Mouse (Mus musculus): ENCODE measurements around the gene Rhobtb3. TPM values are rescaled to one million over a fixed set of nuclear protein-coding genes. Genes with fewer than 3 reads are reported as not detected.

Rhobtb3 gene
- polyA plus RNA-seq, 1 experiment from 2014 or later = 18.3 TPM

DNA sequence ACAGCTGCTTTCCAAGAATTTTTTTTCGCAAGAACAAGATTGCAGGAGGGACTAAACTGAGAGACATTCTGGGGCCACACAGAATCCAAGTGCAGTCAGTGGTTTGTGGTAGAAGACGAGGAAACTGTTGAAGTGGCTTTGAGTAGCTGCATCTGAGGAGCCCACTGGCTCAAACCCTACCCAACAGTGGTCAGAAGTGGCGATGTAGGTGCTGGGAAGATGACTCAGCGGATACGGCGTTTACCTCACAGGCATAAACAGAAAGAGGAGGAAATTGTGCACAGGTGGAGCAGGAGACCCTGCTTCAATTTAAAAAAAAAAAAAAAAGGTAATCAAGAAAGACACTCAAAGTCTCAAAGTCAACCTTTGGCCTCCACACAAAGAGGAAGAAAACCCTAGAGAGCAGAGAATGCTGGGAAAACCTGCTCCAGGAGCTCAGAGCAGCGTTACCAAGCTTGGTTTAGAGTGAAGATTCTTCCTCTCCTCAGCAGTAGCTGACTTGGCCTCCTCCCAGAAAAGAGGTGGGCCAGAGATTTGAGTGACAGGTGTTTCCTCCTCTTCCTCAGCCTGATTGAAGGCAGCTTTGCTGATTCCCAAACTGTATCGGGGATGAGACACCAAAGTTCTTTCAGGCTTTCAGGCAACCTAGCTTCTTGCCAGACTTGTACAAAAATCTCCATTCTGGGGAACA lies 99.6 kb downstream of the Rhobtb3 start:
- Histone ChIP-seq H3K27ac (replicated peaks) (no peak overlapping the region), H3K4me2 (no peak overlapping the region), H3K27me3 (replicated peaks) (no peaks in the 10 kb centered on the region), H3K9ac (replicated peaks) (no peak overlapping the region), H3K4me3 (replicated peaks) (no peak overlapping the region), H3K9me3 (replicated peaks) (no peaks in the 10 kb centered on the region), H3K36me3 (0 out of 2 replicates have a peak, but pooled peaks cover 3% of the 10 kb centered on the region), H3K4me1 (peaks cover 36% of the 10 kb centered on the region)
- ATAC-seq (ENCODE audit: low FRiP score) = no peak
- 91% methylated on average over 8 of the region's 8 CpGs for WGBS

DNA sequence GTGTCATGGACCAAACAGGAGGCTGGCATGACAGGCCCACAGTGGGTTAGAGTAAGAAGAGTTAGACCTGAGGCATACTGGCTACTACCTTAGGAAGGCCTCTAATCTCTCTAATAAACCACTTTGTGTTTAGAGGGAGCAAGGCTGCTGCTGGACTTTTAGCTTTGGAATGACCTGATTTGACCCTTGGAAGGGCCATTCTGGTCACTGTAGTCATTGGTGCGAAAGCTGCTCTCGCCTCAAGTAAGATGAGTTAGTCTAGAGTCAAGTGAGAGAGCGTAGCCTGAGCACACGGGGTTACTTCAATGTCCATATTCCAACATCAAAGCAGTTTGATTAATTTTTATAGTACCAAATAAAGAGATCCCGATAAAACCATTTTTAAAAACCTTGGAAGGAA lies 100.4 kb downstream of the Rhobtb3 start:
- WGBS = 96% methylated on average over 5 of the region's 5 CpGs
- Histone ChIP-seq H3K4me1 (peaks cover 39% of the 10 kb centered on the region), H3K27ac (replicated peaks) (no peak overlapping the region), H3K4me3 (replicated peaks) (no peak overlapping the region), H3K9ac (replicated peaks) (no peak overlapping the region), H3K9me3 (replicated peaks) (no peaks in the 10 kb centered on the region), H3K4me2 (no peak overlapping the region), H3K27me3 (replicated peaks) (no peaks in the 10 kb centered on the region), H3K36me3 (0 out of 2 replicates have a peak, but pooled peaks cover 3% of the 10 kb centered on the region)
- ATAC-seq (ENCODE audit: low FRiP score) = no peak

DNA sequence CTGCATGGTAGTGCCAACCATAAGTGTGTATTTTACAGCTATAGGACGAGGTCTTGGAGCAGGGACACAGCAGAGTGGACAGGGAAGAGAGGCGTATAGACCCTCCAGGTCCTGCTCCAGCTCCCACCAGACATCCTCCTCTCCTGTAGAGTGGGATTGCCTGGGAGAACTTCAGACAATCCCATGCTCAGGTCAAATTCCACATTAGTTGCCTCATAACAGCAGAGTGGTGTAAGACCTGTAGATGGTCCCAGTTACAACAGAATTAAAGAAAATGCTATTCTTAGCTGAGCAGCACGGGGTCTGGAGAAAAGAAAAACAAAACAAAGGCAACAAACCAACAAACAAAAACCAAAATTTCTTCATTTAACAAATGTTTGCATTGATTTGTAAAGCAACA lies 101.8 kb downstream of the Rhobtb3 start:
- peak overlapping the region; percentile 74 for H3K4me2 ChIP-seq
- no peaks in the 10 kb centered on the region for H3K27me3 ChIP-seq (replicated peaks)
- no peaks in the 10 kb centered on the region for H3K9me3 ChIP-seq (replicated peaks)
- no peak overlapping the region for H3K9ac ChIP-seq (replicated peaks)
- ATAC-seq (ENCODE audit: low FRiP score) = no peak
- H3K4me3 ChIP-seq (replicated peaks) = no peak overlapping the region
- 88% methylated on average over 3 of the region's 3 CpGs for WGBS
- H3K36me3 ChIP-seq = no peaks in the 10 kb centered on the region
- peaks cover 39% of the 10 kb centered on the region for H3K4me1 ChIP-seq
- H3K27ac ChIP-seq (replicated peaks) = no peak overlapping the region

DNA sequence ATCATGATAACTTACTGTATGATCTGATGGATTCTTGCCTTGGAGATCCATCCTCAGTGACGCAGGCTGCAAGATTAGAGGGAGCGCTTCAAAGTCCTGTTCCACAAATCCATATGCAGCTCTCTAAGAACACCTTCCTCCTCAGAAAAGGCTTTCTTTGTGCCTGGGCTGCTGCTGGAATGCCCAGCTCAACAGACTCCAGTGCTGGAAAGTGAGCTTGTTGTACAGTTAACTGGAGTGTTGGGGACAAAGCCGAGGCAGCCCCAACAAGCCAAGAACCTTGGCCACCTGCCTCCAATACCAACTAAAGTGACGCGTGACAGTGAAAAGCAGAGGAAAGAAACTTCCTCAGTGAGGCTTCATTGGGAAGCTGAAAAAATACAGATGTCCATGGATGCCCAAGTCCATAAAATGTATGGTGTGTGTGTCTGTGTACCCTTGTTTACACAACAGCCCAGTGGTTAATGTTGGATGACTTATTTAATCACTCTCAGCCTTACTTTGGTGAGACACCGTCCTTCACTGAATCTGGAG lies 102.9 kb downstream of the Rhobtb3 start:
- WGBS = 62% methylated on average over 6 of the region's 6 CpGs
- peak overlapping the region; percentile 74 for H3K4me2 ChIP-seq
- no peaks in the 10 kb centered on the region for H3K9me3 ChIP-seq (replicated peaks)
- peaks cover 39% of the 10 kb centered on the region for H3K4me1 ChIP-seq
- H3K4me3 ChIP-seq (replicated peaks) = peak overlapping the region; percentile 57
- peak overlapping the region; percentile 79 for H3K27ac ChIP-seq (replicated peaks)
- H3K27me3 ChIP-seq (replicated peaks) = no peaks in the 10 kb centered on the region
- peak; percentile 30; the same call in 1 of the 2 replicates for ATAC-seq (ENCODE audit: low FRiP score)
- H3K36me3 ChIP-seq = no peaks in the 10 kb centered on the region
- peak overlapping the region; percentile 43 for H3K9ac ChIP-seq (replicated peaks)

DNA sequence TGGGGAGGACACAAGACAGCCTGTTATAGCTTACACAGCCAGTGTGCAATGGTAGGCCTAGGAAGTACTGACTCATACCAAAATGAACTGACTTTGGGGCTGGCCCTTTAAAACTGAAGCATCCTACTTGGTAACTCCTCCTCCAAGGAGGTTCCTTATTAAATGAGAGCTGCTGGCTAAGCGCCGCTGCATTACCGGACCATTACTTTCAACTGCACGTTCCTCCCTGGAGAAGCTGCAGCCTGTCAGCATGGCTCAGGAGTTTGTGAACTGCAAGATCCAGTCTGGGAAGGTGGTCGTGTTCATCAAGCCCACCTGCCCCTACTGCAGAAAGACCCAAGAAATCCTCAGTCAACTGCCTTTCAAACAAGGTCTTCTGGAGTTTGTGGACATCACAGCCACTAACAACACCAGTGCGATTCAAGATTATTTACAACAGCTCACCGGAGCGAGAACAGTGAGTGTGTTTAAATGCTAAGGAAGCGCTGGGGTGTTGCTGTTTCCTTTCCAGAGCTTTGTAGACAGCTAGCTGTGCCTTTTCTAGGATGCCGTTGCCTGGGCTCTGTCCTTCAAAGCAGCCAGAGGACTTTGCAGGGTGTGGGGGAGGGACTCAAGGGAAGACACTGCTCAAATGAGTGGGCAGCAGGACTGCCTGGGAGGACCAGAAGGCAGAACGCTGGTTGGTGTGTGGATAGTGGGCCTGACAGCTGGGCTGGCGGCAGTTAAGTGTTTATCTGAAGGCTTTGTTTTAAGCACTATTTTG lies 103.8 kb downstream of the Rhobtb3 start, which contains the start of gene Glrx:
TSS of gene Glrx (plus strand) at position 150 of the 763 bp plus-strand sequence.
- Histone ChIP-seq H3K9me3 (replicated peaks) (no peaks in the 10 kb centered on the region), H3K9ac (replicated peaks) (peak within 1 kb of the TSS; percentile 43), H3K4me1 (peaks cover 39% of the 10 kb centered on the region), H3K4me2 (peak within 1 kb of the TSS; percentile 74), H3K4me3 (replicated peaks) (peak within 1 kb of the TSS; percentile 57), H3K27ac (replicated peaks) (peak within 1 kb of the TSS; percentile 79), H3K36me3 (no peaks in the 10 kb centered on the region), H3K27me3 (replicated peaks) (no peaks in the 10 kb centered on the region)
- ATAC-seq (ENCODE audit: low FRiP score) = peak; percentile 95
- under 1% methylated on average over 12 of the region's 12 CpGs for WGBS

DNA sequence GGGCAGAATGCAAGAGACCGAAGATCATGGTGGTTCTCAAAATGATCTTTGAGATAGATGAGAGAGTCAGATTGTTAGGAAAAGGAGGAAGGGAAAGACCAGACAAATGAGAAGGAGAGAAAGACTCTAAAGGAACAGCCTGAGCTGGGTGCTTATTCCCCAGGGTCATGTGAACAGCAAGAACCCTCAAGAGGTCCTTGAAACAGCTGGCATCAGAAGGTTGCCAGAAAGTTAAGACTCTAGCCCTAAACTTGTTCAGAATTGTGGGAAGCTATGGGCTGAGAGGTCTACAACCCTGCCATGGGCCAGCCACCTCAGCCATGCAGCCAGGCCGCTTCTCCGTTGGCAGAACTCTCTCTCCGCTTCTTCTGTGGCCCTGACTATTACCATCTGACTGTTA lies 105.2 kb downstream of the Rhobtb3 start:
- H3K27ac ChIP-seq (replicated peaks) = no peak overlapping the region
- H3K9ac ChIP-seq (replicated peaks) = no peak overlapping the region
- H3K4me2 ChIP-seq = no peak overlapping the region
- no peak for ATAC-seq (ENCODE audit: low FRiP score)
- peaks cover 39% of the 10 kb centered on the region for H3K4me1 ChIP-seq
- H3K9me3 ChIP-seq (replicated peaks) = no peaks in the 10 kb centered on the region
- WGBS = 92% methylated on average over 4 of the region's 4 CpGs
- no peaks in the 10 kb centered on the region for H3K36me3 ChIP-seq
- H3K4me3 ChIP-seq (replicated peaks) = no peak overlapping the region
- no peaks in the 10 kb centered on the region for H3K27me3 ChIP-seq (replicated peaks)

DNA sequence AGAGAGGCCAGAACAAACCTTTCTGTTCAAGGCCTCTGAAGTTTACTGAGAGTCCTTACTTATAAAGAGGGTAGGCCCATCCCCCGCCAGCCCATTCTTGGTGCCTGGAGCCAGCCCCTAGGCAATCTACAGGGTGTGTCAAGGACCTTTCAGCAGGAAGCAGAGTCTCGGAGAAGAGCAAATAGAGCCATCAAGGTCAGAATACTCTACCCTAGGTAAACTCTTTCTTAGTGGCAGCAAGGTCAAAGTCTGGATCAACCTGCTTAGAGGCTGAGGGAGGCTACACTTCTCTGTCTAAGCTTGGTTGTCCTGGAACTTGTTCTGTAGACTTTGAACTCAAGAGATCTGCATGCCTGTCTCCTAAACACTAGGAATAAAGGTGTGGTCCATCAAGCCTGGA lies 108.3 kb downstream of the Rhobtb3 start:
- H3K9ac ChIP-seq (replicated peaks) = no peak overlapping the region

DNA sequence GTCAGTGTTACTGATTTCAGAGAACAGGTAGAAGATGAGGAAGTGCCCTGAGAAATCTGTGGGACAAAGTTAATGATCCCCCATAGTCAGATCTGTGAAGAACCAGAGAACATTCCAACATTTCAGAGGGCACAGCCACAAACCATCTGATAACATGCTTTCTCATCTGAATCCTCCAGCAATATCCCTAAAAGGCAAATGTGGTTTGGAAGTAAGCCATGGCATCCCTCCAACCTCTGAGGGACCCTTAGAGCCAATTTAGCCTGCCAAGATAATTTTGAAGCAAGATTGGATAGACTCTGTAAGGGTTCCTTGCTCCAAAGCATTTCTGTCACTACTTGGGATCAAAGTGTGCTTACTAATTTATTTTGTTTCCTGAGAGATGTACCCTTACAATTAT lies 110.2 kb downstream of the Rhobtb3 start:
- no peaks in the 10 kb centered on the region for H3K9me3 ChIP-seq (replicated peaks)
- H3K36me3 ChIP-seq = no peaks in the 10 kb centered on the region
- no peak overlapping the region for H3K9ac ChIP-seq (replicated peaks)
- no peak overlapping the region for H3K4me3 ChIP-seq (replicated peaks)
- ATAC-seq (ENCODE audit: low FRiP score) = no peak
- H3K27me3 ChIP-seq (replicated peaks) = no peaks in the 10 kb centered on the region
- no peak overlapping the region for H3K27ac ChIP-seq (replicated peaks)
- H3K4me1 ChIP-seq = no peaks in the 10 kb centered on the region
- H3K4me2 ChIP-seq = no peak overlapping the region

More for the DNA sequence above, 108.3 kb downstream of the Rhobtb3 start:
- Histone ChIP-seq H3K4me3 (replicated peaks) (no peak overlapping the region), H3K27ac (replicated peaks) (no peak overlapping the region), H3K4me1 (peaks cover 11% of the 10 kb centered on the region), H3K9me3 (replicated peaks) (no peaks in the 10 kb centered on the region), H3K36me3 (no peaks in the 10 kb centered on the region), H3K27me3 (replicated peaks) (no peaks in the 10 kb centered on the region), H3K4me2 (no peak overlapping the region)
- 75% methylated on average over 2 of the region's 2 CpGs for WGBS
- no peak for ATAC-seq (ENCODE audit: low FRiP score)

DNA sequence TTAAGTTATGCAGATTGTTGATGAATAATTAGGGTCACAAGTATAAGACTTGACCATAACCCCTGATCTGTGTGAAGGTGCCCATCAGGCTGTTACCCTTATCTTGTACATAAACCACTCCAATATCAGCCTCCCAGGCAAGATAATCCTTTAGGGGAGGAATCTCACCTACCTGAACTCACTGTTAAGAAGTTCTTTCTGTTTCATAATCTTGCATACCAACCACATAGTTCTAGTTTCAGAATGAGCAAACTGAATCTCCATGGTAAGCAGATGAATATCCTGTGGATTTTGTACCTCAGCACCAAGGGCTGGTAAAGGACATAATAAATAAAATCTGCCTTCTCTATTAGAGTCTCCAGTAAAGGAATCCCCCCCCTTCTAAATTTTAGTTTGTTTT lies 111.0 kb downstream of the Rhobtb3 start:
- H3K27me3 ChIP-seq (replicated peaks) = no peaks in the 10 kb centered on the region

DNA sequence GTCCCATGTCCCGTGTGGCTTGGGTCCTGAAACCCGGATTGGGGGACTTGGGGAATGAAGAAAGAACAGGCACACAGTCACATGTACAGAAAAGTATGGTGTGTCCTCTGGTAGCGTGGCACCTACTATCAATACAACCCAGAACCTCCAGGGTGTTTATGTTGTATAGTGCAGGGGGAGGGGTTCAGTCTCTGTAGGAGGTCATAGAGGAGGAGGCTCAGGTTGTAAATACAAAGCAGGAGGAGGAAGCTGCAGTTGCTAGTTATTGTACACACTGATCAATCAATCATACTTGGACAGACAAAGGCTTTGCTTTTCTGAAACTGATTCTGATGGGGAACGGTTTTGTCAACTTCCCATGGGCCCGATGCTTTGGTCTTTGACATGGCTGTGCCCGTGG lies 112.0 kb downstream of the Rhobtb3 start:
- 82% methylated on average over 6 of the region's 6 CpGs for WGBS

More for the DNA sequence above, 111.0 kb downstream of the Rhobtb3 start:
- Histone ChIP-seq H3K4me3 (replicated peaks) (no peak overlapping the region), H3K9ac (replicated peaks) (no peak overlapping the region), H3K27ac (replicated peaks) (no peak overlapping the region), H3K36me3 (no peaks in the 10 kb centered on the region), H3K9me3 (replicated peaks) (no peaks in the 10 kb centered on the region), H3K4me1 (no peaks in the 10 kb centered on the region), H3K4me2 (no peak overlapping the region)
- ATAC-seq (ENCODE audit: low FRiP score) = no peak

DNA sequence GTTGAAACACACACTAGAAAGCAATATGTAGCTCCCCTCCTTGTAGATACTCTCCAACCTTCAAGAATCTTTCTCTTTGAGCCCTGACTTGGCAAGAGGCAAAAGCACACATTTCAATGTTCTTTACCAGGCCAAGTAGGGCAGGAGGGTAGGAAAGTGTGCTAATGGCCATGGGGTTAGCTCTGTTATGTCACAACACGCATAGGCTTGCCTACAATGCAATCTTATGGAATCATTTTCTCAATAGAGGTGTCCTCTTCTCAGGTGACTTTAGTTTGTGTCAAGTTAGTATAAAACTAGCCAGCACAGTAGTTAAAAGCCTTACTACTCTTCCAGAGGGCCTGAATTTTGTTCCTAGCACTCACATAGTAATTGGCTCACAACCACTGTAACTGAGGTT lies 113.0 kb downstream of the Rhobtb3 start:
- ATAC-seq (ENCODE audit: low FRiP score) = no peak
- Histone ChIP-seq H3K4me3 (replicated peaks) (no peak overlapping the region), H3K27ac (replicated peaks) (no peak overlapping the region), H3K4me2 (no peak overlapping the region), H3K36me3 (no peaks in the 10 kb centered on the region), H3K4me1 (no peaks in the 10 kb centered on the region), H3K9me3 (replicated peaks) (no peaks in the 10 kb centered on the region), H3K9ac (replicated peaks) (no peak overlapping the region), H3K27me3 (replicated peaks) (no peaks in the 10 kb centered on the region)
- 98% methylated on average over 1 of the region's 1 CpGs for WGBS

More for the DNA sequence above, 112.0 kb downstream of the Rhobtb3 start:
- H3K4me2 ChIP-seq = no peak overlapping the region
- H3K9me3 ChIP-seq (replicated peaks) = no peaks in the 10 kb centered on the region
- no peak for ATAC-seq (ENCODE audit: low FRiP score)
- H3K4me3 ChIP-seq (replicated peaks) = no peak overlapping the region
- no peaks in the 10 kb centered on the region for H3K36me3 ChIP-seq
- no peaks in the 10 kb centered on the region for H3K4me1 ChIP-seq
- no peaks in the 10 kb centered on the region for H3K27me3 ChIP-seq (replicated peaks)
- no peak overlapping the region for H3K27ac ChIP-seq (replicated peaks)
- H3K9ac ChIP-seq (replicated peaks) = no peak overlapping the region

DNA sequence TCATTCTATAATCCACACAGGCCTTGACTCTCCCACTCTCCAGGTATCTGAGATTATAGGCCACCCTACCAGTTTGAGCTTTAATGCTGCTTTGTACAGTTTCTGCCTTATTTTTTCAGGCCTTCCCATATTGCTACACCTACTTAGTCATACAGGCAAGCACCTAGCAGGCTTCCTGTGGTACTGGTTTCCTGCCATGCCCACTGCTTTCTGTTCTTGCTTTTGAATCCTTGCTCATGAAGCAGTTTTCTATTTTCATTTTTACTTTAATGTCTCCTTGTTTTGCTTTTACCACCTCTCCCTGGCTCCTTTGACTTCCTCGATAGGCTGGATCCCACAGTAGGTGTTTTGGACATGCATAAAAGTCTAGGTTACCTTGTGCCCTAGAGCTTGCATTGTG lies 118.3 kb downstream of the Rhobtb3 start:
- Histone ChIP-seq H3K4me3 (replicated peaks) (no peak overlapping the region), H3K4me2 (no peak overlapping the region), H3K4me1 (no peaks in the 10 kb centered on the region), H3K36me3 (no peaks in the 10 kb centered on the region), H3K27ac (replicated peaks) (no peak overlapping the region), H3K27me3 (replicated peaks) (no peaks in the 10 kb centered on the region), H3K9ac (replicated peaks) (no peak overlapping the region), H3K9me3 (replicated peaks) (no peaks in the 10 kb centered on the region)
- 100% methylated on average over 1 of the region's 1 CpGs for WGBS
- no peak for ATAC-seq (ENCODE audit: low FRiP score)
